Mouse (Mus musculus) bone marrow macrophage, adult 2 months (primary cell): ENCODE data around the gene Cpne8.

Experiments used
- CTCF ChIP-seq: IDR thresholded peaks from 2 replicates; pipeline ENCODE4 v1.5.1; 2012; ENCODE audit warnings: low read depth, mild to moderate bottlenecking, low read length, moderate library complexity
- POLR2A ChIP-seq: IDR thresholded peaks from 2 replicates; pipeline ENCODE4 v1.6.1; 2012; ENCODE audit warnings: mild to moderate bottlenecking, low read depth, low read length, borderline replicate concordance

GRCm38 (mm10) chr15:90589587-90589986, 89.6 kb downstream of the Cpne8 start:
- TF ChIP-seq CTCF, result no peak
- TF ChIP-seq POLR2A, result no peak
